Mouse (Mus musculus) myocyte (in vitro differentiated cells): ENCODE results near the gene Tecpr1. TPM values are rescaled to one million over a fixed set of nuclear protein-coding genes. Genes with fewer than 3 reads are reported as not detected.

Experiments used
- H3K27me3 ChIP-seq: one replicate; pipeline ENCODE4 v1.6.1; 2011; ENCODE audit not compliant: control insufficient read depth, insufficient read depth, insufficient read length
- H3K36me3 ChIP-seq: one replicate; pipeline ENCODE4 v1.6.1; 2011; ENCODE audit not compliant: control insufficient read depth, insufficient read depth
- H3K4me2 ChIP-seq: one replicate; pipeline ENCODE4 v1.6.1; 2011; ENCODE audit warnings: low read depth, control low read depth
- H3K4me3 ChIP-seq: one replicate; pipeline ENCODE4 v1.5.1; 2011; ENCODE audit warnings: mild to moderate bottlenecking, control low read depth, moderate library complexity
- H3K79me2 ChIP-seq: one replicate; pipeline ENCODE4 v1.6.1; 2011; ENCODE audit not compliant: control insufficient read depth, insufficient read depth
- H3ac ChIP-seq: one replicate; pipeline ENCODE4 v1.6.1; 2011; ENCODE audit not compliant: control insufficient read depth, insufficient read length
- CEBPB ChIP-seq: IDR thresholded peaks from 2 replicates; pipeline ENCODE4 v1.6.1; 2011; ENCODE audit warnings: mild to moderate bottlenecking, moderate library complexity; ENCODE audit not compliant: poor library complexity, insufficient read depth, severe bottlenecking
- E2F4 ChIP-seq: IDR thresholded peaks from one replicate; pipeline ENCODE4 v1.6.1; 2011; ENCODE audit warnings: mild to moderate bottlenecking, control low read depth, moderate library complexity; ENCODE audit not compliant: insufficient read depth
- MAX ChIP-seq: IDR thresholded peaks from one replicate; pipeline ENCODE4 v1.6.1; 2011; ENCODE audit warnings: low read depth, mild to moderate bottlenecking, control low read depth
- MYOD1 ChIP-seq, 3 experiments: IDR thresholded peaks; one replicate each; pipeline ENCODE4 v1.6.1; 2011; ENCODE audit warnings: control low read depth in 2 of 3, low read depth in 2 of 3, mild to moderate bottlenecking in 2 of 3, moderate library complexity in 1 of 3; ENCODE audit not compliant: insufficient read length in 2 of 3, control insufficient read depth in 1 of 3
- MYOG ChIP-seq, 3 experiments: IDR thresholded peaks; one replicate each; pipeline ENCODE4 v1.6.1; 2011; ENCODE audit warnings: control low read depth in 2 of 3, low read depth in 2 of 3, mild to moderate bottlenecking in 2 of 3; ENCODE audit not compliant: insufficient read length in 2 of 3, control insufficient read depth in 1 of 3, insufficient read depth in 1 of 3
- POLR2A ChIP-seq: IDR thresholded peaks from one replicate; pipeline ENCODE4 v1.6.1; 2011; ENCODE audit warnings: low read depth, mild to moderate bottlenecking, control low read depth, moderate library complexity; ENCODE audit not compliant: insufficient read length
- POLR2AphosphoS2 ChIP-seq: IDR thresholded peaks from one replicate; pipeline ENCODE4 v1.6.1; 2011; ENCODE audit warnings: low read depth, control low read depth; ENCODE audit not compliant: insufficient read length
- REST ChIP-seq: IDR thresholded peaks from one replicate; pipeline ENCODE4 v1.6.1; 2011; ENCODE audit warnings: mild to moderate bottlenecking, control low read depth, moderate library complexity; ENCODE audit not compliant: insufficient read depth, insufficient read length
- SRF ChIP-seq: IDR thresholded peaks from one replicate; pipeline ENCODE4 v1.6.1; 2011; ENCODE audit warnings: low read depth; ENCODE audit not compliant: control insufficient read depth, insufficient read length
- TCF12 ChIP-seq: IDR thresholded peaks from one replicate; pipeline ENCODE4 v1.6.1; 2011; ENCODE audit warnings: mild to moderate bottlenecking, control low read depth; ENCODE audit not compliant: poor library complexity, insufficient read depth, severe bottlenecking
- TCF3 ChIP-seq: IDR thresholded peaks from one replicate; pipeline ENCODE4 v1.6.1; 2011; ENCODE audit warnings: low read depth, control low read depth; ENCODE audit not compliant: insufficient read length
- USF1 ChIP-seq: IDR thresholded peaks from one replicate; pipeline ENCODE4 v1.6.1; 2011; ENCODE audit warnings: low read depth, mild to moderate bottlenecking, control low read depth, moderate library complexity
- polyA plus RNA-seq: library from polyadenylated mRNA; unstranded; fragments of >200 nt; fragmentation: generic; extraction: Trizol; gene quantifications from one replicate; pipeline ENCODE4 v1.2.1, GENCODE M21; 2012; ENCODE audit warnings: missing spikeins

Tecpr1 gene
- polyA plus RNA-seq, 1 experiment, result 19.2 TPM

DNA sequence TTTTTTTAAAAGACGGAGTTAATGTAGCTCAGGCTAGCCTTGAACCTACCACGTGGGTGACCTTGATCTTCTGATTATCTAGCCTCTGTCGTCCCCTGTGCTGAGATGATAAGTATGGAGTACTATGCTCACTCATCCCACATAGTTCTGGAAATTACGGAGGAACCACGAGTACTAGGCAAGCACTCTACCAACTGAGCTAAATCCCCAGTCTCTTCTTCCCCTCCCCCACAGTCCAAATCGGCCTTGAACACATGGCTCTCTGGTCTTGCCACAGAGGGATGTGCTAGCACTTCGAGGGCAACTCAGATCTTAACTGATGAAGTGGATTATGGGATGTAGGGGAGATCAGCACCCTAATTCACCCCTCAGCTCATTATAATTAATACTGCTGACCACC lies 5.4 kb downstream of the Tecpr1 start:
- Histone ChIP-seq H3K4me3 (no peak overlapping the region), H3K36me3 (no peaks in the 10 kb centered on the region), H3ac (no peak overlapping the region), H3K27me3 (no peaks in the 10 kb centered on the region), H3K79me2 (no peaks in the 10 kb centered on the region), H3K4me2 (no peak overlapping the region)
- TF ChIP-seq USF1 (no peak), TCF12 (no peak), TCF3 (no peak), POLR2A (no peak), MYOD1 (IDR thresholded peaks at IDR 0.05; ENCODE audit: control insufficient read depth in 1 of 3, insufficient read length in 2 of 3, low read depth in 2 of 3) (no peak)

- Histone ChIP-seq H3K79me2 (no peaks in the 10 kb centered on the region), H3K36me3 (no peaks in the 10 kb centered on the region)
Measured at GRCm38 (mm10) chr5:144215992-144216391, 7.4 kb downstream of the Tecpr1 start.

DNA sequence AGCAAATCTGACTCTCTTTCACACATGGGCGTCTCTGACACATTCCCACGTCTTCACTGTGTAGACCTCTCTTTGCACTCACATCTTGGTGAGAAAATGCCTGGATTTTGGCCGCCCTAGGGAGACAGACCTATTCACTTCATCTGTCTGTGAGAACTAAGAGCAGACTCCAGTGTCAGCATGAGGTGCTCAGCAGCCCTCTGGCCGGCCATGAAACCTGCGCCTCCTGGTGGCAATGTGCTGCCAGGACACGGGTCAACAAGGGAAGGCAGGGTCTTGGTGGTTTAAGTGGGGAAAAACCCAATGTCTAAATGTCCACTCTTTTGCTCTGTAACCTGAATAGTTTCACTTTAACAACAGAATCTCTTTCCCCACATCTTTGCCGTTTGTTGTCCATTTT lies 9.0 kb downstream of the Tecpr1 start:
- H3K27me3 ChIP-seq, result no peaks in the 10 kb centered on the region
- no peaks in the 10 kb centered on the region for H3K36me3 ChIP-seq
- no peaks in the 10 kb centered on the region for H3K79me2 ChIP-seq

More at GRCm38 (mm10) chr5:144215992-144216391, 7.4 kb downstream of the Tecpr1 start:
- no peak overlapping the region for H3K4me2 ChIP-seq
- no peak overlapping the region for H3K4me3 ChIP-seq
- H3K27me3 ChIP-seq, result no peaks in the 10 kb centered on the region
- no peak overlapping the region for H3ac ChIP-seq
- TF ChIP-seq POLR2A (no peak), E2F4 (no peak), MYOG (IDR thresholded peaks at IDR 0.05; ENCODE audit: control insufficient read depth in 1 of 3, insufficient read depth in 1 of 3, insufficient read length in 2 of 3, low read depth in 2 of 3) (no peak), MAX (no peak), USF1 (no peak), MYOD1 (IDR thresholded peaks at IDR 0.05; ENCODE audit: control insufficient read depth in 1 of 3, insufficient read length in 2 of 3, low read depth in 2 of 3) (no peak), TCF12 (no peak), SRF (no peak), REST (no peak), TCF3 (no peak), CEBPB (no peak)

GRCm38 (mm10) chr5:144207478-144207877 lies 15.9 kb downstream of the Tecpr1 start:
- H3K27me3 ChIP-seq, result no peaks in the 10 kb centered on the region
- H3K4me2 ChIP-seq, result no peak overlapping the region
- no peak overlapping the region for H3K4me3 ChIP-seq
- H3K79me2 ChIP-seq, result no peaks in the 10 kb centered on the region
- TF ChIP-seq USF1, result no peak
- H3K36me3 ChIP-seq, result peaks cover 4% of the 10 kb centered on the region
- H3ac ChIP-seq, result no peak overlapping the region

More for the DNA sequence above, 9.0 kb downstream of the Tecpr1 start:
- H3K4me2 ChIP-seq, result no peak overlapping the region
- no peak overlapping the region for H3ac ChIP-seq
- no peak for TF ChIP-seq TCF3
- TF ChIP-seq SRF, result no peak
- TF ChIP-seq MYOD1 (IDR thresholded peaks at IDR 0.05; ENCODE audit: control insufficient read depth in 1 of 3, insufficient read length in 2 of 3, low read depth in 2 of 3), result no peak
- TF ChIP-seq POLR2A, result no peak
- no peak for TF ChIP-seq POLR2AphosphoS2
- TF ChIP-seq E2F4, result no peak
- no peak for TF ChIP-seq USF1
- TF ChIP-seq MYOG (IDR thresholded peaks at IDR 0.05; ENCODE audit: control insufficient read depth in 1 of 3, insufficient read depth in 1 of 3, insufficient read length in 2 of 3, low read depth in 2 of 3), result no peak
- no peak for TF ChIP-seq MAX
- H3K4me3 ChIP-seq, result no peak overlapping the region

- no peaks in the 10 kb centered on the region for H3K79me2 ChIP-seq
- no peaks in the 10 kb centered on the region for H3K27me3 ChIP-seq
- peaks cover 4% of the 10 kb centered on the region for H3K36me3 ChIP-seq
- no peak overlapping the region for H3K4me2 ChIP-seq
- H3ac ChIP-seq, result no peak overlapping the region
- TF ChIP-seq POLR2AphosphoS2, result no peak
- TF ChIP-seq E2F4, result no peak
- no peak for TF ChIP-seq MAX
- TF ChIP-seq SRF, result no peak
- no peak for TF ChIP-seq TCF3
- no peak for TF ChIP-seq MYOG (IDR thresholded peaks at IDR 0.05; ENCODE audit: control insufficient read depth in 1 of 3, insufficient read depth in 1 of 3, insufficient read length in 2 of 3, low read depth in 2 of 3)
- TF ChIP-seq USF1, result no peak
- no peak for TF ChIP-seq MYOD1 (IDR thresholded peaks at IDR 0.05; ENCODE audit: control insufficient read depth in 1 of 3, insufficient read length in 2 of 3, low read depth in 2 of 3)
- H3K4me3 ChIP-seq, result no peak overlapping the region
Measured at GRCm38 (mm10) chr5:144206069-144206468, 17.3 kb downstream of the Tecpr1 start.
